Mouse (Mus musculus) small intestine, adult 2 months (tissue): ENCODE results near the gene Lgals12. TPM values are rescaled to one million over a fixed set of nuclear protein-coding genes. Genes with fewer than 3 reads are reported as not detected.

ENCODE experiments used
- H3K27ac ChIP-seq: fragments of 200-500 bp; 2 replicates; pipeline ENCODE4 v1.5.1; 2012; ENCODE audit warnings: low read depth, low read length, control low read depth, inconsistent platforms; ENCODE audit not compliant: insufficient read depth
- H3K27me3 ChIP-seq: fragments of 200-500 bp; 2 replicates; pipeline ENCODE4 v1.6.1; 2012; ENCODE audit warnings: mild to moderate bottlenecking, moderate library complexity, low read length, inconsistent platforms; ENCODE audit not compliant: control insufficient read depth, insufficient read depth
- H3K36me3 ChIP-seq: fragments of 200-500 bp; 2 replicates; pipeline ENCODE4 v1.6.1; 2012; ENCODE audit warnings: mild to moderate bottlenecking, low read length, control low read depth, inconsistent platforms; ENCODE audit not compliant: control insufficient read depth, insufficient read depth
- H3K4me1 ChIP-seq: fragments of 200-500 bp; 2 replicates; pipeline ENCODE4 v1.6.1; 2012; ENCODE audit warnings: low read length, inconsistent platforms, mixed read lengths; ENCODE audit not compliant: control insufficient read depth, insufficient read depth, insufficient read length
- H3K4me3 ChIP-seq: fragments of 200-500 bp; 2 replicates; pipeline ENCODE4 v1.5.1; 2012; ENCODE audit warnings: low read depth, mild to moderate bottlenecking, control low read depth, inconsistent platforms, low read length, moderate library complexity
- CTCF ChIP-seq: fragments of 200-500 bp; IDR thresholded peaks from 2 replicates; pipeline ENCODE4 v1.5.1; 2012; ENCODE audit warnings: low read depth, mild to moderate bottlenecking, control low read depth, inconsistent platforms, low read length, moderate library complexity, mixed read lengths; ENCODE audit not compliant: insufficient replicate concordance, insufficient read length; ENCODE audit errors: extremely low read depth
- POLR2A ChIP-seq: fragments of 200-500 bp; IDR thresholded peaks from 2 replicates; pipeline ENCODE4 v1.6.1; 2012; ENCODE audit warnings: low read depth, mild to moderate bottlenecking, control low read depth, inconsistent platforms, low read length, moderate library complexity
- WGBS: fragments of 180-500 bp; shearing (Covaris S2); methylation state at CpG from one replicate; pipeline ENCODE4 v1.1.7; 2018; 5-methylcytosine and 5-hydroxymethylcytosine counted together
- polyA plus RNA-seq: library from polyadenylated mRNA; depleted of rRNA; stranded (reverse); fragments of >200 nt; gene quantifications from 2 replicates; pipeline ENCODE4 v1.2.3, GENCODE M21; 2012

Lgals12 gene
- polyA plus RNA-seq, 1 experiment, result 1.2 TPM

DNA sequence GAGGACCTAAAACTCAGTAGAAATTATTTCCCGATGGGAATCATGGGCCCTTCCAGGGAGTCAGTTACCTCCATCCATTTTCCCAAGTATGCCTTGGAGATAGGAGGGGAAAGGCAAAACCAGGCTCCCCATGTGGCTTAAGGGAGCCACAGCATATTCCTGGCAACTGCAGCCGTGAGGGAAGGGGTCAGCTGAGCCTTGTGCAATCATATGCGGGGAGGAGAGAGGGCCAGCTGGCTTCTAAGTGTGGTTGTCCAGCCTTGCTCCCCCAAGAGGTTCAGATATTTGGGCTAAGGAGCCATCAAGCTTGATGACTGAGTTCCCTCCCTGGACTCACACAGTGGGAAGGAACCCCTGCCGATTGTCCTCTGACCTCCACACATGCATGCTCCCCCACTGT, 5.4 kb downstream of the Lgals12 start:
- TF ChIP-seq CTCF (no peak), POLR2A (no peak)
- no peaks in the 10 kb centered on the region; the same call in 1 of the 2 replicates for H3K36me3 ChIP-seq
- H3K27me3 ChIP-seq, result no peaks in the 10 kb centered on the region
- 86% methylated on average over 4 of the region's 4 CpGs for WGBS
- no peak overlapping the region for H3K27ac ChIP-seq
- 0 out of 2 replicates have a peak, but pooled peaks cover 2% of the 10 kb centered on the region for H3K4me1 ChIP-seq
- no peak overlapping the region for H3K4me3 ChIP-seq

DNA sequence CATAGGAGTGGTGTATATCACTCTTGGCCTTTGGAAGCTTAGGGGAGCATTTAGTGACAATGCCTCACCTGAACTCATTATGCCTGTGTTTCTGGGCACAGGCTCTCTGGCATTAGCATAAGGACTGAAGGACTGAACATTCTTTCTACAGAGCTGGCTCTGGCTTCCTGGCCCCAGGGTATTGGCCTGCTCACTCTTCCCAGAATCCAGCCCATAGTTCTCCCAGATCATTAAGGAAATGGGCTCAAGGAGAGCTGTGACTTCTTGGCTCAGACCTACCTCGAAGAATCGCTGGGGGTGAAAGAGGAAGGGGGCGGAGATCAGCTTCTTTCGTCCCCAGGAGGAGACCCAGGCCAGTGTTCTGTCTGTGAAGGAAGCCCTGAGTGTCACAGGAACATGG, 8.5 kb downstream of the Lgals12 start:
- 65% methylated on average over 4 of the region's 4 CpGs for WGBS
- no peaks in the 10 kb centered on the region for H3K27me3 ChIP-seq
- TF ChIP-seq CTCF (no peak), POLR2A (no peak)

DNA sequence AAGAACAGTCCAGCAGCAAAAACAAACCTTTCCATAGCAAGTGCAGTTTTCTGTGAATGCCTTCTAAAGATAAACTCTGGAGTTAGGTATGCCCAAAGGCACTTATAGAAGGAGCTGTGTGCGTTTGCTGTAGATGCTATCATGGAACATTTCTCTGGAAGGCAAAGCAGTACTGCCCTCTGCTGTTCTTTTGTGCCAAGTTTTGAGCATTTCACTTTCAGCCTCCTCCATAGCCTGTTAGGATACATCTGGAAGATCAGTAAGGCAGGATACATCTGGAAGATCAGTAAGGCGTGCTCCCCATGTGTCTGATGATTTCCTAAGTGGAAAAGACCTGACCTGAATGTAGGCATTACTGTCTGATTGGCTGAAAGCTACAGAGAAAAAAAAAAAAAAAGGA, 11.5 kb downstream of the Lgals12 start:
- Histone ChIP-seq H3K27me3 (no peaks in the 10 kb centered on the region), H3K4me1 (no peaks in the 10 kb centered on the region), H3K36me3 (no peaks in the 10 kb centered on the region), H3K27ac (no peak overlapping the region), H3K4me3 (no peak overlapping the region)
- WGBS, result 38% methylated on average over 2 of the region's 2 CpGs
- no peak for TF ChIP-seq CTCF

More for the DNA sequence above, 8.5 kb downstream of the Lgals12 start:
- no peaks in the 10 kb centered on the region for H3K4me1 ChIP-seq
- no peak overlapping the region for H3K27ac ChIP-seq
- no peaks in the 10 kb centered on the region; the same call in 1 of the 2 replicates for H3K36me3 ChIP-seq
- no peak overlapping the region for H3K4me3 ChIP-seq

DNA sequence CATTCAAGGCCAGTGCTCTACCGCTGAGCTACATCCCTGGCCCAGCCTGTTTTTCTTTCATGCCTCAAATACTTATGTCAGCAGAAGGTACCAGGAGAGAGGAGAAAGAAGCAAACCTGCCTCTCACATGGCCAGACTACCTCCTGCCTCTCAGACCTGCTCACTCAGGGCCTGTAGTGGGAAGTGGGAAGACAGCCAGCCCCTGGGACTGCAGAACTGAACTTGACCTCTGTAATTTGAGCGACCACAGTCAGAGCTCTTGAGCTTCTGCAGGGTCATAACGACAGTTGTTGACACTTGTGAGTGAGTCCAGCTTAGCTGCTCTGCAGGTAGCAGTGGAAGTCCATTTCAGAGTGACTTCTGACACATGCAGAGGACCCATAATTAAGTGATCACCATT, 15.0 kb downstream of the Lgals12 start:
- WGBS, result 62% methylated on average over 3 of the region's 3 CpGs
- Histone ChIP-seq H3K4me1 (no peaks in the 10 kb centered on the region), H3K36me3 (peaks cover 7% of the 10 kb centered on the region; the same call in 1 of the 2 replicates), H3K27me3 (no peaks in the 10 kb centered on the region), H3K4me3 (no peak overlapping the region), H3K27ac (no peak overlapping the region)
- TF ChIP-seq POLR2A (no peak), CTCF (no peak)

DNA sequence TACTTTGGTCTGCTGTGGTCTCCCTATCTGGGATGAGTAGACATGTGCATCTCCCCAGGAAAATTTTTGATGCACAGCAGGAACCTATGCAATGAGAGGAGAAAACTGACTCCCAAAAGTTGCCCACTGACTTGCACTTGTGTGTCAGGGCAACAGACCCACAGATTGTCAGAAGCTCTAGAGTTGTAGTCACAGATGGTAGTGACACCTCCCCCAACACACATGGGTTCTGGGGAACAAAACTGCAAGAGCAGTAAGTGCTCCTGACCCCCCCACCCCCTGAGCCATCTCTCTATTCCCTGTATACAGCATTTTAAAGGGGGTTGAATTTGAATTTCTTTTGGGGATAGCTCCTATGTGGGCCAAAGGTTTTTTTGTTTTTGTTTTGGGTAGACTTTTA, 16.2 kb downstream of the Lgals12 start:
- no peak for TF ChIP-seq POLR2A
- no peak for TF ChIP-seq CTCF
- Histone ChIP-seq H3K36me3 (peaks cover 14% of the 10 kb centered on the region), H3K27ac (no peak overlapping the region), H3K4me3 (no peak overlapping the region), H3K27me3 (no peaks in the 10 kb centered on the region), H3K4me1 (no peaks in the 10 kb centered on the region)

DNA sequence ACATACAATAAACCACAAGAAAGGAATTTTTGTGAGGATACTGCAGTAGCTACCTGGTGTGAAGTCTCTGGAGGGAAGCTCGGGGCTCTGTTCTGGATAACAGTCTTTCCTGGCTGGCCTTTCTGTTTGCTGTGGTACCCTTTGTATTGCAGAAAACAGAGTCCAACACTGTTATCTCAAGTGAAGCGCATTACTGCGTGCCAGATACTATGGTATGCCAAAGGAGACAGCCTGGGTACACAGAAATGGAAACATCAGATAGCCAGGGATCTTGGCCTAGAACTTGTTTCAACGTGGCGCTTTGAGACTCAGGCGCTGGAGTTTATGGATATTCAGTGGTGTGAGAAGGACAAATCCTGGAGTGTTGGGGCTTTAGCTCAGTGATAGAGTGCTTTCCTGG, 21.2 kb downstream of the Lgals12 start:
- Histone ChIP-seq H3K4me3 (no peak overlapping the region), H3K36me3 (peaks cover 37% of the 10 kb centered on the region), H3K27me3 (no peaks in the 10 kb centered on the region), H3K27ac (no peak overlapping the region), H3K4me1 (no peaks in the 10 kb centered on the region)
- TF ChIP-seq POLR2A, result no peak
- TF ChIP-seq CTCF, result no peak
- 85% methylated on average over 6 of the region's 6 CpGs for WGBS

DNA sequence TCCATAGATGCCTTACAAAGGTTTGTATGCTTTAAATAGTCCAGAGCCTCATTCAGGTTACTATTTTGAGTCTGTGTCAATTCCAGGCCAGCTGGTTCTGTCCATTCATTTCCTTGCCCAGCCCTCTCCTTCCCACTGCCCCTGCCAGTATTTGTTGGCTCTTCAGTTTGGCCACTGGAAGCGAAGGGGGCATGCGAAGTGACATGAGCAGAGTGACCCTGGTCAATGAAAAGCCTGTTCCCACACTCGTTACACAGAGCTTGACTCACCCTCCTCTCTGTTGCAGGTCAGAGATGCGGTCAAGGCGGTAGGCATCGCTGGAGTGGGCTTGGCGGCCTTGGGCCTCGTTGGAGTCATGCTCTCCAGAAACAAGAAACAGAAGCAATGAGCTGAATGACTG, 21.7 kb downstream of the Lgals12 start:
- no peaks in the 10 kb centered on the region for H3K27me3 ChIP-seq
- H3K4me1 ChIP-seq, result no peaks in the 10 kb centered on the region
- peaks cover 42% of the 10 kb centered on the region for H3K36me3 ChIP-seq
- TF ChIP-seq POLR2A (no peak), CTCF (no peak)
- no peak overlapping the region for H3K4me3 ChIP-seq
- no peak overlapping the region for H3K27ac ChIP-seq
- 95% methylated on average over 8 of the region's 8 CpGs for WGBS

DNA sequence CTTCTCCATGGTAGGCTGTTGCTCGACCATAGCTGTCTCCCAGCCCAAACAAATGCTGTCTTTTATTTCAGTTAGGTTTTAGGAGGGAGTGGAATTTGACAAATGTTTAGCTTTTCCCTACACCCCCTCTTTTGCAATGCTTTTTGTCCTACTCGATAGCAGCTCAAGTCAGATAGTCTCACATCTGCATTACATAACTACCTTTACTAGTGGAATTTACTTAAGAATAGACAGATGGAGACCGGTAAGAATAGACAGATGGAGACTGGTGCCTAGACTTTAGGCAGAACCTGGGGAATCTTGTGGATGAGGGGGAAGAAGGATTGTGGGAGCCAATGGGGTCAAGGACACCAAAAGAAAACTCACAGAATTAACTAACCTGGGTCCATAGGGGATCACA, 23.4 kb downstream of the Lgals12 start:
- no peak overlapping the region for H3K4me3 ChIP-seq
- H3K4me1 ChIP-seq, result no peaks in the 10 kb centered on the region
- no peak for TF ChIP-seq CTCF
- no peak for TF ChIP-seq POLR2A
- no peak overlapping the region for H3K27ac ChIP-seq
- no peaks in the 10 kb centered on the region for H3K27me3 ChIP-seq
- WGBS, result 86% methylated on average over 3 of the region's 3 CpGs
- H3K36me3 ChIP-seq, result peaks cover 50% of the 10 kb centered on the region
